Mouse (Mus musculus): ENCODE measurements at regions not wholly inside any gene's neighbourhood (a gene's known extent, or its start where the extent isn't known, plus 50 kb on each side); places are given as distances from the start of the nearest gene placed in this dataset.
"Not testable (repeated sequence)": the region's sequence is repeated elsewhere in the genome, so short reads cannot be mapped to it uniquely, and the experiment has no call there.

GRCm38 (mm10) chr10:22556401-22556800 lies 88.4 kb upstream of the Slc2a12 start:
- DNase-seq, result peak; percentile 19

GRCm38 (mm10) chr10:22569250-22570010 lies 75.4 kb upstream of the Slc2a12 start:
- not testable (repeated sequence) for DNase-seq

GRCm38 (mm10) chr10:22574048-22574447 lies 70.8 kb upstream of the Slc2a12 start:
- not testable (repeated sequence) for DNase-seq

GRCm38 (mm10) chr10:22579426-22579825 lies 65.4 kb upstream of the Slc2a12 start:
- peak; percentile 68 for DNase-seq

GRCm38 (mm10) chr10:22581300-22581699 lies 63.5 kb upstream of the Slc2a12 start:
- DNase-seq, result peak; percentile 12

GRCm38 (mm10) chr10:22583306-22583705 lies 61.5 kb upstream of the Slc2a12 start:
- DNase-seq, result not testable (repeated sequence)

GRCm38 (mm10) chr10:22588587-22588986 lies 56.2 kb upstream of the Slc2a12 start:
- not testable (repeated sequence) for DNase-seq

GRCm38 (mm10) chr10:22591664-22592063 lies 53.1 kb upstream of the Slc2a12 start:
- not testable (repeated sequence) for DNase-seq

- DNase-seq, result not testable (repeated sequence)
These were observed 52.6 kb upstream of the Slc2a12 start for GRCm38 (mm10) chr10:22592189-22592603.

GRCm38 (mm10) chr10:22592752-22593151 lies 52.1 kb upstream of the Slc2a12 start:
- DNase-seq, result not testable (repeated sequence)

All from adrenal gland, postnatal 14 days (tissue).